Mouse (Mus musculus): ENCODE measurements around the gene Lhx5. TPM values are rescaled to one million over a fixed set of nuclear protein-coding genes. Genes with fewer than 3 reads are reported as not detected.
A peak's percentile ranks its signal among the peaks of the same experiment; 100 is the strongest.

The Lhx5 gene
- total RNA-seq, 1 experiment from 2014 or later, result not detected

- DNase-seq, result peak; percentile 71
These were observed 33.6 kb downstream of the Lhx5 start for GRCm38 (mm10) chr5:120465062-120465461.

- peak; percentile 84 for DNase-seq
These were observed 34.4 kb downstream of the Lhx5 start for GRCm38 (mm10) chr5:120465860-120466259.

DNA sequence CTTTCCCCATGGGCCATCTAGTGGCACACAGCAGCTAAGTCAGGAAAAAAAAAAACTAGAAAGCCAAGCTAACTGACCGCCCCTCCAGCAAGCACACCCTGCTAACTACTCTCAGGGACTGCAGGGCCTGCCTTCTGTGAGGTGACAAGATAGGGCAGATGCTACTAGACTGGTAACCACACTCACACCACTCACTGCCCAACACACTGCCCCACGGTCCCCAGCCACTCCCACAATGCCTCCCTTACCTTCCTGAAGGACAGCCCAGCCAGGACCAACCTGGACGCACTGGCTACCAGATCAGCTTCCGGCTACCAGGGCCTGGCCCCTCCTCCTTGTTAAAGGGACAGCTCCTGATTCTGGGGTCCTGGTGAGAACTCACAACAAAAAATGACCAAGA is 35.5 kb downstream of the Lhx5 start:
- peak; percentile 76 for DNase-seq

- DNase-seq, result no peak
These were observed 36.8 kb downstream of the Lhx5 start for GRCm38 (mm10) chr5:120468336-120468735.

DNA sequence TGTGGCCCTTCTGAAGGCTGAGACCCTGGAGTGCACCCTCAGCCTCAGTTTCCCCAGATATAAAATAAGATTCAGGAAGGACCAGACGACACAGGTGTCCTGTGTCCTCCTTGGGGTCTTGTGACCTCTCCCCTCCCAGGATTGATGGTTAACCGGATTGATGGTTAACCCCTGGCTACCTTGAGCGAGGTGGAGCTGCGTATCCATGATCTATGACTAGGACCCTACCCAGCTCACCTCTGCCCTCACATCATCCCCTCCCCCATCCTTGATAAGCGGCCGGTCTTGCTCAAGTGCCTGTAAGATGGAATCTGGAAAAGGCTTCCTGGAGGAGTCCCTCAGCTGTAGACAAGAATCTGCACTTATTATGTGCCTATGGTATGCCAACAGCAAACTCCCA is 37.3 kb downstream of the Lhx5 start:
- DNase-seq, result no peak

DNA sequence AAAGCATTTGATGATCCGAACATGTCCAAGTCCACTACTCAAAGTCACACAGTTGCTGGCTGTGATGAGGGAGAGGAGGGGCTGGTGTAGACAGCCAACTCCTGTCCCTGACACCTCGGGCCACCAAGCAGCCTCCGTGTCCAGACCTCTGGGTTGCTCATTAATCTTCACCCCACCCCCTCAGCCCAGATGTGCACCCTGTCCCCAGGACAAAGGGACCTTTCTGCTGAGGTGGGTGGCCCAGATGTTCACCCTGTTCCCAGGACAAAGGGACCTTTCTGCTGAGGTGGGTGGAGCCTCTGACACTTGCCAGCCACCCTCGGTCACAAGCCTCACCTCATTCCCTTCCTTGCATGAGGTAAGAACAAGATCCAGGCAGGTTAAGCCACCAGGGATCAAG is 40.0 kb downstream of the Lhx5 start:
- DNase-seq, result no peak

DNA sequence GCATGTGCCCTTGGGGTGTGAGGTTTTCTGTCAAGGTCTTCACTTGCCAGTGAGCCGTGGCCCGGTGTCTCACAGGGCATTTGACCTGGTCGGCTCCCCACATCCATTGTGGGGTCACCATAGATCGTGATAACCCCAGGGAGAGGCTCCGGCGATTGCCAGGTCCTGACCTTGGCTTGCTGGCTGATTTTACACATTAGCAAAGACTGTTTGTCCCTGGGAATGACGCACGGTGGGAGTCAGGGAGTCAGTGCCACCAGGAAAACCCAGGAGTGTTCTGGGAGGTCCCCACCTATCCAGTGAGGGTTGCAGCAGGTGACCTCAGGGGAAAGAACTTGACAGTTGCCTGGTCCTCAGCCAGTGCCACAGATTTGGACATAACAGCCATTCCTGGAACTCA is 41.3 kb downstream of the Lhx5 start, which contains the start of gene Sdsl:
TSS of gene Sdsl (minus strand) at position 41 of the 400 bp plus-strand sequence.
- peak; percentile 47 for DNase-seq

- no peak for DNase-seq
These were observed 41.9 kb downstream of the Lhx5 start for GRCm38 (mm10) chr5:120473361-120473760.

GRCm38 (mm10) chr5:120475861-120476260 is 44.4 kb downstream of the Lhx5 start:
- no peak for DNase-seq

DNA sequence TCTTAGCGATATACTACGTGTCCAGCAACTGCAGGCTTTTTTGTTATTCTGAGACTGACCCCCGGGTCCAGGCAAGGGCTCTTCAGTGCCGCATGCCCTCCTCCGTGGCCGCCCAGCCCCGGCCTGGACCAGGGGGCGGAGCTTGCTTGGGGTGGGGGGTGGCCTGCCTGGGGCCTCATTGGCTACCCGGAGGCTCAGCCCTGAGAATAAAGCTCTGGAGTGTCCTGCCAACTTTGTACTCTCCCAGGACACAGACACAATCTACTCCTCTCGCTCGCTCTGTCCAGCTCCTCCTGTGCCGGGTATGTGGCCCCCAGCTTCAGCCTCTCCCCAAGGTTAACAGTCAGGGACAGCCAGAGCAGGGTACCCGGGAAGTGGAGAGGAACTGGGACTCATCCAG is 44.8 kb downstream of the Lhx5 start, which contains the start of gene Sds:
TSS of gene Sds (plus strand) at position 231 of the 400 bp plus-strand sequence.
- DNase-seq, result peak; percentile 33

- DNase-seq, result no peak
These were observed 46.5 kb downstream of the Lhx5 start for GRCm38 (mm10) chr5:120477993-120478392.

DNA sequence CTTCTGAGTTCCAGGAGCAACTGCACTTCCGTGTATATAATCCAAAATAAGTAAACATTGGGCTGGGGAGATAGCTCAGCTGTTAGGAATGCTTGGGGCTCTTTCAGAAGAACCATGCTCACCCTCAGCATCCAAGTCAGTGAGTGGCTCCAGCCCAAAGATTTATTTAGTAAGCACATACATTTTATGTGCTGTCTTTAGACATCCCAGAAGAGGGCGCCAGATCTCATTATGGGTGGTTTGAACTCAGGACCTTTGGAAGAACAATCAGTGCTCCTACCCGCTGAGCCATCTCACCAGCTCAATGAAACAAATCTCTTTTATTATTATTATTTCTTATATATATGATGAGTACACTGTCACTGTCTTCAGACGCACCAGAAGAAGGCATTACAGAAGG is 48.0 kb downstream of the Lhx5 start:
- DNase-seq, result no peak

GRCm38 (mm10) chr5:120481205-120481604 is 49.7 kb downstream of the Lhx5 start:
- DNase-seq, result no peak

DNA sequence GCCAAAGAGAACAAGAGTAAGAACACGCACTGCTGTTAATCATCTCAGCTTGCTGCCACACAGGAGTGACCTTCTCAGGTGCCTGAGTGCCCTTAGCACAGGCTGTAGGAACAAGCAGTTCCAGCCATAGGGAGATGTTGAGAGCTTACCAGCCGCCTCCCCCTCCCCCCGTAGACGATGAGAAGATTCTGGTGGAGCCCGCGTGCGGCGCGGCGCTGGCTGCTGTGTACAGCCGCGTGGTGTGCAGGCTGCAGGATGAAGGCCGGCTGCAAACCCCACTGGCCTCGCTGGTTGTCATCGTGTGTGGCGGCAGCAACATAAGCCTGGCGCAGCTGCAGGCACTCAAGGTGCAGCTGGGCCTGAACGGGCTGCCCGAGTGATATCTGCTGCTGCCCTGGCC is 51.9 kb downstream of the Lhx5 start:
- peak; percentile 38 for DNase-seq

DNA sequence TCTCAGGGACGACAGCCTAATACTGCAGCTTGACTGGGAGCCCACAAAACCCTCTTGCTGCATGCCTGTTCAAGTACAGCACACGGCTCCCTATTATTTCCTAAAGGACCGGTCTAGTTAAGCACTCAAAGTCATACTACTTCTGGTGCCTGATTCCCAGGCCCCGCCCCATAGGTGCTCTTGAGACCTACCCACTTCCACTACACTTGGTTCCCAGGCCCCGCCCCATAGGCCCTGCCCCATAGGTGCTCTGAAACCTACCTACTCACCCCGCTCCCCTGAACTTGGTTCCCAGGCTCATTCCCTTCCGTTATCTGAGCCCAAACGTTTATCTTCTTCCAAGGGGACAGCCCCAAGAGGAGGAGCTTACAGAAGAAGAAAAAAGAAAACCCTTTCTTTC is 56.3 kb downstream of the Lhx5 start:
- DNase-seq, result no peak

DNA sequence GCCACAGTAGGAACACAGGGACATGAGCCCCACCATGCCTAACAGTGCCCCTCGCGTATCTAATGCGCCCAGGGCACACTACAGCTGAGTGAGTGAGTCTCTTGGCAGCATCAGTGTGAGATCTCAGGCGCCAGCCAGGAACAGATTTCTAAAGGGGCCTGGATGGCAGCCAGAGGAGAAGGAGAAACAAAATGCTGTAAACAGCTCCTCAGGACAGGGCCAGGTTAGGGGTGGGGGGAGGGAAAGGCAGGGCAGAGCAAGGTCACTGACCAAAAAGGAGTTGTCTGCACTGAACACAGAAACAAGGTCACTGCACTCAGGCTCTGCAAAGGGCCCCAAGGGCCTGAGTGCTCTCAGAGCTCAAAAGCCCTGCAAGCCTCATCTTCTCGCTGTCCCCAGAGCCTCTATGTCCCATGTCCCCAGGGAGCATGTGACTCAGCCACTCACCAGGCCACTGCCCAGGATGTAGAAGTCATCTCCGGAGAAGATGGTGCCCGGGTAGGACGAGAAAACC is 59.2 kb downstream of the Lhx5 start:
- peak; percentile 85 for DNase-seq

Other genes starting within 250 kb of the Lhx5 start
- 43.0 and 43.7 TPM in 2 replicates for gene Sdsl, start 41.1 kb downstream of the Lhx5 start, total RNA-seq (2021)
- 3.5 and 28.1 TPM in 2 replicates for gene Sds, start 44.8 kb downstream of the Lhx5 start, total RNA-seq (2021)
- gene Plbd2, start 71.9 kb downstream of the Lhx5 start, total RNA-seq (2021), result 63.6 and 70.5 TPM in 2 replicates
- gene Slc8b1, start 79.5 kb downstream of the Lhx5 start, total RNA-seq (2021), result 33.5 and 35.6 TPM in 2 replicates
- gene Tpcn1, start 157.0 kb downstream of the Lhx5 start, total RNA-seq (2021), result 56.5 and 57.5 TPM in 2 replicates
- gene Iqcd, start 157.3 kb downstream of the Lhx5 start, total RNA-seq (2021), result 0.30 and 0.48 TPM in 2 replicates
- 15.6 and 16.0 TPM in 2 replicates for gene Rita1, start 180.9 kb downstream of the Lhx5 start, total RNA-seq (2021)
- 38.6 and 45.9 TPM in 2 replicates for gene Ddx54, start 181.0 kb downstream of the Lhx5 start, total RNA-seq (2021)
- gene Cfap73, start 202.5 kb downstream of the Lhx5 start, total RNA-seq (2021), result 0.63 and 0.98 TPM in 2 replicates
- gene Rasal1, start 217.1 kb downstream of the Lhx5 start, total RNA-seq (2021), result 8.3 and 13.1 TPM in 2 replicates